ENCODE assay signal across 18 mouse cellular contexts in the genomic region with DNA sequence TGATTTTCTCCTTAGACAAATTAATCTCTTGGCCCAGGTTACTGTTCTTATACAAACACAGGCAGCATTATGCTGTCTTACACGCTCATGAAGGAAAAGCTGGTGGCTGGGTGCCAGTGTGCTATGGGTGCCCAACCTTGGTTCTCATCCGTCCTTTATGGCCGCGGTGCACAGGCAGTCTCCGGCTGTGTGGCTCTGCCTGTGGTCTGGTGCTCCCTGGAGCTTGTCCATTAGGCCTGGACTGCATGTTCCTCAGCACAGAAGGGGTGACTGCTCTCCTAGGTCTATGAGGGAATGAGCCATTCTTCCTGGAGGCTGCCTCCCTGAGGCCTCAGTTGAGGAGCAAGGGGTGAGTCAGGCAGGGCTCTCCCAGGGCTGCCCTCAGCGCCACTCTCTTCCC.
DNase-seq lines count a peak whose midpoint lies in the region; ATAC-seq and TF ChIP-seq lines count a peak whose summit lies in the region.
"Had no signal": no experiment of that assay in that cellular context is flagged by ENCODE, and none has a peak within 500 bp of the region (broad histone marks: within the 10 kb centered on the region; RNA-seq: fewer than 3 reads in every experiment).

No protein-coding gene starts in this region.

- no peak for ATAC-seq in erythroblast, adult 5-6 weeks (replicated peaks; ENCODE audit: low FRiP score, poor library complexity, severe bottlenecking)

- H3K27ac ChIP-seq in layer of hippocampus, adult 2 months = peak overlapping the region; percentile 46; the same call in 1 of the 2 replicates
- H3K27ac ChIP-seq: forebrain, embryonic 12.5 days; liver, embryonic 13.5 days had no signal

- peak; percentile 32 to 44 for DNase-seq in adrenal gland, postnatal 36 days
- DNase-seq in adrenal gland, postnatal 25 days = no peak
- no peak for DNase-seq in layer of hippocampus, adult 2 months (ENCODE audit: low spot score in 2 of 2)
- no peak for DNase-seq in layer of hippocampus, adult 8-10 months (ENCODE audit: low spot score in 2 of 2)
- DNase-seq in testis, postnatal 14 days (ENCODE audit: low spot score) = peak; percentile 27
- DNase-seq in testis, postnatal 10 days (ENCODE audit: low spot score) = no peak
- no peak for DNase-seq in right cerebral cortex, adult 18-20 months
- DNase-seq: cerebellum, adult 9-11 months; heart, postnatal 10 days; kidney, adult 18-20 months; kidney, postnatal 10 days; layer of hippocampus, adult 9-11 months; liver, embryonic 13.5 days; lung, postnatal 4 days; thymus, postnatal 4 days had no signal

- TF ChIP-seq CTCF in layer of hippocampus, adult 2 months (conservative IDR thresholded peaks at IDR 0.05) = no peak

- H3K4me3 ChIP-seq in layer of hippocampus, adult 2 months = no peak overlapping the region
- H3K4me3 ChIP-seq: embryonic facial prominence, embryonic 15.5 days; forebrain, embryonic 12.5 days; liver, embryonic 13.5 days had no signal

Comparison
In these comparisons a context has a peak if more than half of its experiments do, and no peak if none do; other contexts are left out.
1. DNase-seq: peak in adrenal gland, postnatal 36 days (2 of 2) and testis, postnatal 14 days (single experiment); none in adrenal gland, postnatal 25 days (single experiment), layer of hippocampus, adult 2 months (0 of 2), layer of hippocampus, adult 8-10 months (0 of 2), testis, postnatal 10 days (single experiment) and right cerebral cortex, adult 18-20 months (single experiment).